Mouse (Mus musculus): Measurements from ENCODE around the gene Bfsp2. TPM values are rescaled to one million over a fixed set of nuclear protein-coding genes. Genes with fewer than 3 reads are reported as not detected.

Gene Bfsp2
- total RNA-seq, 2 experiments from 2014 or later = 10.5 to 11.8 TPM

- DNase-seq (ENCODE audit: low spot score in 2 of 2) = no peak
Observed at GRCm38 (mm10) chr9:103489096-103489495, 8.9 kb upstream of the Bfsp2 start.

- DNase-seq (ENCODE audit: low spot score in 2 of 2) = no peak
Observed at GRCm38 (mm10) chr9:103486262-103486661, 6.0 kb upstream of the Bfsp2 start.

GRCm38 (mm10) chr9:103485606-103486005 is 5.4 kb upstream of the Bfsp2 start:
- no peak for DNase-seq (ENCODE audit: low spot score in 2 of 2)

DNA sequence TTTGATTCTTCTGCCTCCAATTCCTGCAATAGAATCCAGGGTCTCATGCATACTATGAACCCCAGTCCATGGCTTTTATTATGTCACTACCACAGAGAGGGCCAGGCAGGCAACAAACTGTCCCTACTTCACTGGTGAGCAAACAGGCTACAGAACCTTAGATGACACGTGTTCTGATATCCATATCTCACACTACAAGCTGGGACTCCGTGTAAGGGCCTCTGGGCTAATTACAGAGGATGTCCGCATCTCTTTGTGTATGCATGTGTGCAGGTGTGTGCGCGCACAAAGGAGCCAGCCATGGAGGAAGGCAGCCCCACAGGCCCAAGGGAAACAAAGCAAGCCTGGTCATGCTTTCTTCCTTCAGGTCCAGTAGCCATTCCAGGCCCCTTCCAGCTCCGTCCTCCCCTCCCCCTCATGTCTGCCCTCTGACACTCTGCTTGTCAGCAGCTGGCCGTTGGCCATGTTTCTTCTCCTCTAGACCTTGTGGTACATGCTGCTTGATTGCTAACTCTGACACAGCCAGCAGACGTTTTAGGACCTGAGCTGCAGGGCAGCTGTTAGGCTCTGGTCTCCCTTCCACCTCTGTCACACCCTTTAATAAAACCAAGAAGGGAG is 492 bp upstream of the Bfsp2 start:
- no peak for DNase-seq (ENCODE audit: low spot score in 2 of 2)

DNA sequence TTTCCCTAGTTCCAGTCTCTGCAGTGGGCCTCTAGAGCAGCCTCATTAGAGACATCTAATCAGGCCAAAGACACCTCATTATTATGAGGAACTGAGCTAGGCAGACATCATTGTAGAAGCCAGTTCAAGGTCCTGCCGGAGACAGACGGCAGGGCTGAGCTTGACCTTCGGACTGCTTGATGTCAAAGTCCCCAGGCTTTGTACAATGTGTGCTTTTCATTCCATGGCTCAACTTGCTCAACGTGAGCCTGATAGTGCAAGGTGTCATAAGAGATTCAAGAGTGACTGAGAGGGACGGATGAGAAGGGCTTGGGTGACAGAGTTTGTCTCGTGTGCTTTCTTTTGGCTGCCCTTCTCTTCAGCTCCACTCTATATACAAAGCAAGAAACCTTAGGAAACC is 4.8 kb downstream of the Bfsp2 start:
- DNase-seq (ENCODE audit: low spot score in 2 of 2) = no peak

DNA sequence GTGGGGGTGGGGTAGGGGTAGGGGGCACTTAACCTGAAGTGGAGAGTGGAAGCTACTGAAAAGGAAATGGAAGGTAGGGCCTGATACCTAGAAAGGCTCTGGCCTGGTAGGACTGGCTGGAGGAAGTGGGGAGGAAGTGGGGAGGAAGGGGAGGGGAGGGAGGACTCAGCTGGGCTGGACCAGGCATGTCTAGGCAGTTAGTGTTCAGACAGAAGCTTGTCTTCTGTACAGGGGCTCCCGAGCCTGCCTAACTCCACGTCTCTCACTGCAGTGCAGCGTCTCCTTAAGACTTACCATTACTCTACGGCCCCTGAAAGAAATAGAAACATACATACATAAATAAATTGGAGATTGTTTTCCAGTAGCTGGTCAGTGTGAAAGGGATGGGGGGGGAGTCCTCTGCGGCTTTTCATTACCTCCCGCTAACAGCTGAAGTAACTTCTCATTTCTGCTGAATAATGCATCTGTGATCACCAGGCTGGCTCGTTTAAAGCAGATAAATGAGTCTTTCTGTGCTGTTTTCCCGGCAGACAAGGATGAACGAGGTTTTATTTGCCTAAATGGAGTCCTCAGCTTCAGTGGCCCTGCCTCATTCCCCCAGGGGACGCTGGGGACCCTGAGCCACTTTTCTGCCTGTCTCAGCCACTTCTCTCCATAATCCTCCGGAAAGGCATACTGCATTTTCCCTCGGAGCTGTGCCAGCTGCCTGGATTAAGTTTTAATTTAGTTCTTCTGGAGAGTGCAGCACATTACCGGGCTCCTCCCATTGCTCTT is 6.1 kb downstream of the Bfsp2 start:
- DNase-seq (ENCODE audit: low spot score in 2 of 2) = peak in 1 of 2 experiments; percentile 50

- DNase-seq (ENCODE audit: low spot score in 2 of 2) = no peak
Observed at GRCm38 (mm10) chr9:103471784-103472183, 8.4 kb downstream of the Bfsp2 start.

- DNase-seq (ENCODE audit: low spot score in 2 of 2) = no peak
Observed at GRCm38 (mm10) chr9:103469516-103469915, 10.7 kb downstream of the Bfsp2 start.

GRCm38 (mm10) chr9:103468911-103469310 is 11.3 kb downstream of the Bfsp2 start:
- no peak for DNase-seq (ENCODE audit: low spot score in 2 of 2)

GRCm38 (mm10) chr9:103465711-103466220 is 14.5 kb downstream of the Bfsp2 start:
- DNase-seq (ENCODE audit: low spot score in 2 of 2) = peak; percentile 61 to 72

DNA sequence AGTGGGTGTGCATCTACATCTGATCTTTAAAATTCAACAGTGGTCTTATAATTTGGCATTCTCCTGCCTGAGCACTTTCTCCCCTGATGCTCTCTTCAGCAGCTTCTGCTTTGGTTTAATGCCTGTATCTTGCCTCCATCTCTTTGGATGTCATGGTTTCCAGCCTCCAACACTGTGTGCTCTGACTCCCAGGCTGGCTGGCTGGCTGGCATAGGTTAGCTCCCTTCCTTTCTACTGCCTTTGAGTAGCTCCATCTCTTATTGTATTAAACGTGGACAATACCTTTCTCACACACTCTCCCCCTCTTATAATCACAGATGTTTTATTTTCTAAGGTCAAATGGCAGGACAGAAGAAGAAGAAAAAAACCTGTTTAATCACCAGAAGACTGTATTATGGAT is 14.9 kb downstream of the Bfsp2 start:
- DNase-seq (ENCODE audit: low spot score in 2 of 2) = no peak

DNA sequence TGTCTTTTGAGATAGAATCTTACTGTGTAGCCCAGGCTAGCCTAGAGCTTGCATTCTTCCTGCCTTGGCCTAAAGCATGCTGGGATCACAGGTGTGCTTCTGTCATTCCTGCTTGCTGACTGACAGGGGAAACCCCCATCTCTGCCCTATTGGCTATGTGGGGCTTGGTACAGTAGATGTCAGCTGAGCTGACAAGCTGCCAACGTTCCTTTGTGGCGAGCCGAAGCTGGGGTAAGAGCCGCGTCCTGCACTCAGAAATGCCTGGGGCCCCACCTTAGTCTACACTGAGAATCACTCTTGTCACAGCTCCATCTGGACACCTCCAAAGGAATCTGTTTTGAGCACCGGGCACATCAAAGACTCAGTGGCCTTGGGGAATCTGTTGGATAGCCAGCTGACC is 16.4 kb downstream of the Bfsp2 start:
- no peak for DNase-seq (ENCODE audit: low spot score in 2 of 2)

- no peak for DNase-seq (ENCODE audit: low spot score in 2 of 2)
Observed at GRCm38 (mm10) chr9:103459839-103460238, 20.4 kb downstream of the Bfsp2 start.

DNA sequence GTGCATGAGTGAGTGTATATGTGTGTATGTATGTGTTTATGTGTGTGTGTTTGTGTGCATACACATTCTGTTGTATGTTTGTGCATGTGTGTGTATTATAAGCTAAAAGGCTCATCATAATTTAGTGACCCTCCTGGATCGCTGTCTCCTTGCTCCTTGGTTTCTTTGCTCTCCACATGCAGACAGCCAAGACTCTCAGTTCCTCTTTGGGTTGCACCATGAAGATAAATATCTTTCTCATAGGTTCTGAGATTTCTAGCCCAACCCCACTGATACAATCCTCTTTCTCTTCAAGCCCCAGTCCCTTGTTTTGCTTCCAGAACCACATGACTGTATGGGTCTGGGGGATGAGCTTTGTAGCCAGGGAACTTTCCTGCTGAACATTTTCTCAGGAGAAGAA is 20.9 kb downstream of the Bfsp2 start:
- DNase-seq (ENCODE audit: low spot score in 2 of 2) = no peak

- no peak for DNase-seq (ENCODE audit: low spot score in 2 of 2)
Observed at GRCm38 (mm10) chr9:103449651-103450050, 30.6 kb downstream of the Bfsp2 start.

DNA sequence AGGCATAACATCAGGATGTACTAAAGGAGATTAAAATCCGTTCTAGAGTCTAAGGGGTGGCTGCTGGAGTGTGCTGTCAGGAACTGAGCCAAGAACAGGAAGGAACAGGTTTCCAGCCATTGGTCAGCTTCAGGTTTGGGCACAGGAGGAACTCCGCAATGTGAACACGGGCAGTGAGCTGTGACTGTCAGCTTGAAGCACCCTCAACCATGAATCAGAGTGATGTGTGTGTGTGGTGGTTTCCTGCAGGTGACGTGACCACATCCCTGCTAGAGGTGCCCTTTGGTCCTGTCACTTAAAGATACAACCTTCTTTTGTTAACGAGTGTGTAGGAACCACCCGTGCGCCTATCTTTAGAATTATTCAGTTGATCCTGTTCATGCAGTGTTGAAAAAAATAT is 31.1 kb downstream of the Bfsp2 start:
- no peak for DNase-seq (ENCODE audit: low spot score in 2 of 2)

DNA sequence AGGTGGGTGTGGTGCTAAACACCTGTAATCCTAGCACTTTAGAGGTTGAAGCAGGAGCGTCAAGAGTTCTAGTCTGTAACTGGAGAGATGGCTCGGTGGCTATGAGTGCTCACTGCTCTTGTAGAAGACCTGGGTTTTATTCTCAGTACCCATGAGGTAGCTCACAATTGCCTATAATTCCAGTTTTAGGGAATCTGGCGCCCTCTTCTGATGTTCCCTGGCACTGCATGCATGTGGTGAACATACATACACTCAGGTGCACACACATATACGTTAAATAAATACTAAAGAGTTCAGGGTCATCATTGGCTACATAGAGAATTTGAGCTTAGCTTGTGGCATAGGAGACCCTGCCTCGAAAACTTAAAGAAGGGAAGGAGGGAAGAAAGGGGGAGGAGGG is 35.6 kb downstream of the Bfsp2 start:
- DNase-seq (ENCODE audit: low spot score in 2 of 2) = no peak

GRCm38 (mm10) chr9:103443824-103444185 is 36.4 kb downstream of the Bfsp2 start:
- DNase-seq (ENCODE audit: low spot score in 2 of 2) = no peak

GRCm38 (mm10) chr9:103443121-103443823 is 36.9 kb downstream of the Bfsp2 start:
- peak in 1 of 2 experiments; percentile 45 for DNase-seq (ENCODE audit: low spot score in 2 of 2)

- no peak for DNase-seq (ENCODE audit: low spot score in 2 of 2)
Observed at GRCm38 (mm10) chr9:103440597-103440996, 39.6 kb downstream of the Bfsp2 start.

GRCm38 (mm10) chr9:103437104-103437503 is 43.1 kb downstream of the Bfsp2 start:
- DNase-seq (ENCODE audit: low spot score in 2 of 2) = no peak

GRCm38 (mm10) chr9:103434116-103434515 is 46.1 kb downstream of the Bfsp2 start:
- DNase-seq (ENCODE audit: low spot score in 2 of 2) = no peak

Data from layer of hippocampus, postnatal 14 days (tissue).